Mouse (Mus musculus) liver, embryonic 15.5 days (tissue): ENCODE data around the gene Sash1. TPM values are rescaled to one million over a fixed set of nuclear protein-coding genes. Genes with fewer than 3 reads are reported as not detected.
A peak's percentile ranks its signal among the peaks of the same experiment; 100 is the strongest.

Experiments
- ATAC-seq: fragments of 200-750 bp; cut with Nextera tagmentation; 2 replicates; pipeline ENCODE4 v1.8.0; 2017; ENCODE audit warnings: moderate number of reproducible peaks, mild to moderate bottlenecking, moderate library complexity; ENCODE audit not compliant: insufficient read depth
- H3K27ac ChIP-seq: fragments of 300-500 bp; sonication (generic); replicated peaks from 2 replicates; pipeline ENCODE4 v1.5.1; 2015; ENCODE audit warnings: mild to moderate bottlenecking, inconsistent platforms
- H3K27me3 ChIP-seq: fragments of 300-500 bp; sonication (generic); 2 replicates; pipeline ENCODE4 v1.6.1; 2015; ENCODE audit warnings: mild to moderate bottlenecking, inconsistent platforms
- H3K36me3 ChIP-seq: fragments of 300-500 bp; sonication (generic); replicated peaks from 2 replicates; pipeline ENCODE4 v1.6.1; 2015; ENCODE audit warnings: moderate library complexity, mild to moderate bottlenecking, inconsistent platforms
- H3K4me1 ChIP-seq: fragments of 300-500 bp; sonication (generic); replicated peaks from 2 replicates; pipeline ENCODE4 v1.6.1; 2015; ENCODE audit warnings: inconsistent platforms
- H3K4me2 ChIP-seq: fragments of 300-500 bp; sonication (generic); 2 replicates; pipeline ENCODE4 v1.6.1; 2015; ENCODE audit warnings: moderate library complexity, mild to moderate bottlenecking, inconsistent platforms
- H3K4me3 ChIP-seq: fragments of 300-500 bp; sonication (generic); replicated peaks from 2 replicates; pipeline ENCODE4 v1.5.1; 2015; ENCODE audit warnings: mild to moderate bottlenecking, inconsistent platforms
- H3K9ac ChIP-seq: fragments of 300-500 bp; sonication (generic); 2 replicates; pipeline ENCODE4 v1.6.1; 2015; ENCODE audit warnings: moderate library complexity, mild to moderate bottlenecking, inconsistent platforms
- H3K9me3 ChIP-seq: fragments of 300-500 bp; sonication (generic); replicated peaks from 2 replicates; pipeline ENCODE4 v1.6.1; 2016; ENCODE audit warnings: inconsistent platforms
- WGBS: fragments of 180-500 bp; shearing (Covaris S2); methylation state at CpG from one replicate; pipeline ENCODE4 v1.1.7; 2015; ENCODE audit warnings: mixed read lengths; ENCODE audit not compliant: insufficient replicate concordance; 5-methylcytosine and 5-hydroxymethylcytosine counted together
- polyA plus RNA-seq: library from polyadenylated mRNA; unstranded; fragments of >200 nt; fragmentation: Nextera tagmentation; extraction: Ambion mirVana; gene quantifications from 2 replicates; pipeline ENCODE4 v1.2.1, GENCODE M21; 2015

Gene Sash1
- polyA plus RNA-seq, 1 experiment from 2014 or later, result 0.94 TPM

- ATAC-seq, result no peak
- WGBS, result 79% methylated on average over 6 of the region's 6 CpGs
These were observed 96.8 kb downstream of the Sash1 start for GRCm38 (mm10) chr10:8789096-8789495.

GRCm38 (mm10) chr10:8787221-8787620, 98.6 kb downstream of the Sash1 start:
- Histone ChIP-seq H3K4me3 (no peak overlapping the region), H3K9ac (no peak overlapping the region), H3K4me1 (peaks cover 13% of the 10 kb centered on the region; the same call in 1 of the 2 replicates), H3K9me3 (no peaks in the 10 kb centered on the region), H3K27me3 (no peaks in the 10 kb centered on the region), H3K27ac (no peak overlapping the region), H3K36me3 (no peaks in the 10 kb centered on the region), H3K4me2 (no peak overlapping the region)
- 73% methylated on average over 2 of the region's 2 CpGs for WGBS
- ATAC-seq, result no peak

More at GRCm38 (mm10) chr10:8789096-8789495, 96.8 kb downstream of the Sash1 start:
- H3K4me2 ChIP-seq, result no peak overlapping the region
- H3K4me3 ChIP-seq, result no peak overlapping the region
- H3K9me3 ChIP-seq, result no peaks in the 10 kb centered on the region
- H3K27me3 ChIP-seq, result no peaks in the 10 kb centered on the region
- no peaks in the 10 kb centered on the region for H3K36me3 ChIP-seq
- no peak overlapping the region for H3K9ac ChIP-seq
- peaks cover 13% of the 10 kb centered on the region; the same call in 1 of the 2 replicates for H3K4me1 ChIP-seq
- H3K27ac ChIP-seq, result no peak overlapping the region

- H3K4me3 ChIP-seq, result no peak overlapping the region
- no peak overlapping the region for H3K27ac ChIP-seq
- H3K36me3 ChIP-seq, result no peaks in the 10 kb centered on the region
- peaks cover 13% of the 10 kb centered on the region; the same call in 1 of the 2 replicates for H3K4me1 ChIP-seq
- no peak overlapping the region for H3K9ac ChIP-seq
- no peak for ATAC-seq
- 55% methylated on average over 11 of the region's 11 CpGs for WGBS
- H3K4me2 ChIP-seq, result peak overlapping the region; percentile 1; the same call in 1 of the 2 replicates
- H3K27me3 ChIP-seq, result no peaks in the 10 kb centered on the region
- no peaks in the 10 kb centered on the region for H3K9me3 ChIP-seq
These were observed 100.3 kb downstream of the Sash1 start for GRCm38 (mm10) chr10:8785451-8786145.

- Histone ChIP-seq H3K27me3 (no peaks in the 10 kb centered on the region), H3K4me3 (no peak overlapping the region), H3K4me1 (peaks cover 23% of the 10 kb centered on the region; the same call in 1 of the 2 replicates), H3K9ac (no peak overlapping the region), H3K4me2 (no peak overlapping the region), H3K27ac (no peak overlapping the region), H3K36me3 (peaks cover 6% of the 10 kb centered on the region; the same call in 1 of the 2 replicates), H3K9me3 (no peaks in the 10 kb centered on the region)
- ATAC-seq, result no peak
- WGBS, result 73% methylated on average over 10 of the region's 10 CpGs
These were observed 103.9 kb downstream of the Sash1 start for GRCm38 (mm10) chr10:8781876-8782372.

GRCm38 (mm10) chr10:8779842-8780241, 106.0 kb downstream of the Sash1 start:
- peak; percentile 77 for ATAC-seq
- Histone ChIP-seq H3K27ac (no peak overlapping the region), H3K4me3 (no peak overlapping the region), H3K9ac (no peak overlapping the region), H3K9me3 (no peaks in the 10 kb centered on the region), H3K27me3 (no peaks in the 10 kb centered on the region), H3K4me2 (no peak overlapping the region), H3K36me3 (peaks cover 6% of the 10 kb centered on the region; the same call in 1 of the 2 replicates), H3K4me1 (0 out of 2 replicates have a peak, but pooled peaks cover 10% of the 10 kb centered on the region)
- WGBS, result 32% methylated on average over 4 of the region's 4 CpGs

GRCm38 (mm10) chr10:8778845-8779244, 107.0 kb downstream of the Sash1 start:
- Histone ChIP-seq H3K36me3 (peaks cover 6% of the 10 kb centered on the region; the same call in 1 of the 2 replicates), H3K4me1 (0 out of 2 replicates have a peak, but pooled peaks cover 10% of the 10 kb centered on the region), H3K27me3 (no peaks in the 10 kb centered on the region), H3K9me3 (no peaks in the 10 kb centered on the region), H3K4me3 (no peak overlapping the region), H3K27ac (no peak overlapping the region), H3K9ac (no peak overlapping the region), H3K4me2 (no peak overlapping the region)
- 80% methylated on average over 7 of the region's 7 CpGs for WGBS
- no peak for ATAC-seq

- no peak overlapping the region for H3K4me2 ChIP-seq
- peak overlapping the region; percentile 41; the same call in 1 of the 2 replicates for H3K27ac ChIP-seq
- WGBS, result 47% methylated on average over 12 of the region's 12 CpGs
- H3K9me3 ChIP-seq, result no peaks in the 10 kb centered on the region
- H3K27me3 ChIP-seq, result no peaks in the 10 kb centered on the region
- H3K9ac ChIP-seq, result no peak overlapping the region
- no peak overlapping the region for H3K4me3 ChIP-seq
- peaks cover 6% of the 10 kb centered on the region; the same call in 1 of the 2 replicates for H3K36me3 ChIP-seq
- peaks cover 12% of the 10 kb centered on the region; the same call in 1 of the 2 replicates for H3K4me1 ChIP-seq
- 0 out of 2 replicates have a peak, but pooled peaks have one; percentile 25 for ATAC-seq
These were observed 108.2 kb downstream of the Sash1 start for GRCm38 (mm10) chr10:8777552-8778253.

- Histone ChIP-seq H3K36me3 (peaks cover 6% of the 10 kb centered on the region; the same call in 1 of the 2 replicates), H3K4me3 (no peak overlapping the region), H3K9me3 (no peaks in the 10 kb centered on the region), H3K27ac (no peak overlapping the region), H3K9ac (no peak overlapping the region), H3K4me1 (peaks cover 18% of the 10 kb centered on the region; the same call in 1 of the 2 replicates), H3K4me2 (no peak overlapping the region), H3K27me3 (no peaks in the 10 kb centered on the region)
- WGBS, result 76% methylated on average over 2 of the region's 2 CpGs
- ATAC-seq, result no peak
These were observed 109.1 kb downstream of the Sash1 start for GRCm38 (mm10) chr10:8776791-8777190.

- H3K9me3 ChIP-seq, result no peaks in the 10 kb centered on the region
- H3K9ac ChIP-seq, result no peak overlapping the region
- H3K4me1 ChIP-seq, result peaks cover 18% of the 10 kb centered on the region; the same call in 1 of the 2 replicates
- no peaks in the 10 kb centered on the region for H3K27me3 ChIP-seq
- no peak overlapping the region for H3K27ac ChIP-seq
- WGBS, result 75% methylated on average over 2 of the region's 2 CpGs
- no peak overlapping the region for H3K4me3 ChIP-seq
- H3K36me3 ChIP-seq, result peaks cover 6% of the 10 kb centered on the region; the same call in 1 of the 2 replicates
- ATAC-seq, result no peak
- H3K4me2 ChIP-seq, result no peak overlapping the region
These were observed 110.1 kb downstream of the Sash1 start for GRCm38 (mm10) chr10:8775794-8776193.

- no peak for ATAC-seq
- no peak overlapping the region for H3K4me3 ChIP-seq
- H3K4me1 ChIP-seq, result peaks cover 7% of the 10 kb centered on the region; the same call in 1 of the 2 replicates
- no peaks in the 10 kb centered on the region for H3K9me3 ChIP-seq
- H3K27ac ChIP-seq, result no peak overlapping the region
- no peaks in the 10 kb centered on the region for H3K27me3 ChIP-seq
- peaks cover 4% of the 10 kb centered on the region; the same call in 1 of the 2 replicates for H3K36me3 ChIP-seq
- 69% methylated on average over 4 of the region's 4 CpGs for WGBS
- H3K9ac ChIP-seq, result no peak overlapping the region
- no peak overlapping the region for H3K4me2 ChIP-seq
These were observed 113.2 kb downstream of the Sash1 start for GRCm38 (mm10) chr10:8772464-8773209.
